Mouse (Mus musculus): ENCODE results near the gene Snx15. TPM values are rescaled to one million over a fixed set of nuclear protein-coding genes. Genes with fewer than 3 reads are reported as not detected.

The Snx15 gene
- polyA plus RNA-seq, 1 experiment from 2014 or later = 35.1 TPM

DNA sequence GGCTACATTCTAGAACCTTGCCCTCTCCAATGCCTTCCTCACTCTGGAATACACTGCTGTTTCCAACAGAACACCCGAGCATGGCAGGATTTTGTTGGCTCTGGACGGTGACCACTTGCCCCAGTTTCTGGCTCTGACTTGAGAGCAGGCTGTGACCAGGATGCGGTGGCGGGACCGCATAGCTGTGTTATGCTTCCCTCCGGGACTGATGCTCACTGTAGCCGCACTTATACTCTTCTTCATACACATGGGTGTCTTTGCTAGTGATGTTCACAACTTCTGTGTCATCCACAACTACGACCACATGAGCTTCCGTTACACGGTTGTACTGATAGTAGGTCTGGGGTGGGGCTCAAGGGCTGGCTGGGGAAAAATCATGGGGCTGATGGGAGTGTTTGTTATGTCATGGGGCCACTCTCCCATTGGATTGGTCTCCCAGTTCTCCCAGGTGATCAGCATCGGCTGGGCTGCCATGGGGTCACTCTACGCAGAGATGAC, 48.1 kb downstream of the Snx15 start, which contains the start of gene Tmem262:
Gene Tmem262 (plus strand): TSS at position 51 of the 498 bp plus-strand sequence.
- no peaks in the 10 kb centered on the region for H3K27me3 ChIP-seq (ENCODE audit: insufficient read depth, poor library complexity, severe bottlenecking)
- 92% methylated on average over 12 of the region's 12 CpGs for WGBS
- peaks cover 39% of the 10 kb centered on the region for H3K36me3 ChIP-seq
- no peak within 1 kb of the TSS for H3K27ac ChIP-seq
- no peaks in the 10 kb centered on the region for H3K9me3 ChIP-seq
- no peak for DNase-seq (ENCODE audit: low spot score)
- peaks cover 33% of the 10 kb centered on the region for H3K4me1 ChIP-seq (replicated peaks)
- 0 out of 2 replicates have a peak within 1 kb of the TSS, but pooled peaks have one; percentile 2 for H3K4me3 ChIP-seq

DNA sequence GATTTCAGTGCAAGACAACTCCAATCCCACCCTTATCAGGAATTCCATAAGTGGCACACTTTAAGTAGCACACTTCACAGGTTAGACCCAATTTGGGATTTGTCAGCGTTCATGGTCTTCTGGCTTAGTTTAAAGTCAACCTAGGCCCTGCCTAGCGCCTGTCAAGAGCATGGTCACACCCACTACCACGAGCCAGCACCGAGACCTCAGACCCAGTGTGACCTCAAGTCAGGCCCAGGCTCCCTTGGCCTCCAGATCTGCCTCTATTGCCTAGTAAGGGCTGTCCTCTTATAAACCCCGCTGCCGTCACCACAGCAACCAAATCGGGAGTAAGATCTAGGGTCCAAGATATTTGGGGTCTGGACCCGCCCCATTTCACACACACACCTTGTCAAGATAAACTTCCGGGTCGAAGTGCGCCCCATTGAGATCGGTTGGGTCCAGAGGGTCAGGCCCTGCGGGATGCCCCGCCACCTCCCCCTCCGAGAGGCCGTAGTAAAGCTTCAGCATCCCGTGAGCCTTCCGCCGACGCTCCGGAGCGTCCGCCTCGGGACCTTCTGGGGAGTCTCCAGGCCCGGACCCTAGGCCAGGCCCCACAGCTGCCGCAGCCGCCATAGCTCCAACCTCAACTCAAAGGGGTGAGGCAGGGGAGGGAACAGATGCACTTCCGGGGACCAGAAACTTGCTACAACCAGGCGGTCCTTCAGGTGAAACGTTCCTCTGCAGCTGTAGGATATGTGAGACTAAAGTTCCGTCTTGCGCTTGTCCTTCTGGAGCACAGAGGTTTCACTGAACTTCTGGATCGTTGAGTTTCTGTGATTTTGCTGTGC, 51.3 kb downstream of the Snx15 start, which contains the start of gene Vps51:
Gene Vps51 (minus strand): TSS at position 668 of the 830 bp plus-strand sequence.
- Histone ChIP-seq H3K4me3 (peak within 1 kb of the TSS; percentile 77), H3K27me3 (ENCODE audit: insufficient read depth, poor library complexity, severe bottlenecking) (no peaks in the 10 kb centered on the region), H3K36me3 (peaks cover 52% of the 10 kb centered on the region), H3K27ac (peak within 1 kb of the TSS; percentile 97), H3K9me3 (no peaks in the 10 kb centered on the region), H3K4me1 (replicated peaks) (peaks cover 21% of the 10 kb centered on the region)
- 1% methylated on average over 33 of the region's 33 CpGs for WGBS
- peak; percentile 86 for DNase-seq (ENCODE audit: low spot score)

DNA sequence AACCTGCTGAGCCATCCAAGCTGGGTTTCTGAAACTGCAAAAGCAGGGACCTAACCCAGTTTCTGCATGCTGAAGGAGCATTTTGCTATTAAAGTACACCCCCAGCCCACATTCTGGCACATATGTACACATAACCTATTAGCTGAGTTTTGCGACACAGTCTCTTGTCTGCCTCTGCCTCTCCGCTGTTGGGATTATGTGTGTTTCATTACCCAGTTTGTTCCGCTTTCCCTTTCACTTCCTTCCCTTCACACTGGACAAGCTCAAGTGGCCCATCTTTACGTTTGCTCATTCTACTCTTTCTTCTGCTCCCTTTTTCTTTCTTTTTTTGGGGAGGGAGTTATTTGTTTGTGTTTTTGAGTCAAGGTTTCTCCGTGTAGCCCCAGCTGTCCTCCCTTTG, 54.2 kb downstream of the Snx15 start:
- Histone ChIP-seq H3K27me3 (ENCODE audit: insufficient read depth, poor library complexity, severe bottlenecking) (no peaks in the 10 kb centered on the region), H3K4me1 (replicated peaks) (peaks cover 21% of the 10 kb centered on the region), H3K9me3 (no peaks in the 10 kb centered on the region), H3K4me3 (no peak overlapping the region), H3K27ac (no peak overlapping the region), H3K36me3 (peaks cover 59% of the 10 kb centered on the region)
- 95% methylated on average over 5 of the region's 5 CpGs for WGBS
- no peak for DNase-seq (ENCODE audit: low spot score)

DNA sequence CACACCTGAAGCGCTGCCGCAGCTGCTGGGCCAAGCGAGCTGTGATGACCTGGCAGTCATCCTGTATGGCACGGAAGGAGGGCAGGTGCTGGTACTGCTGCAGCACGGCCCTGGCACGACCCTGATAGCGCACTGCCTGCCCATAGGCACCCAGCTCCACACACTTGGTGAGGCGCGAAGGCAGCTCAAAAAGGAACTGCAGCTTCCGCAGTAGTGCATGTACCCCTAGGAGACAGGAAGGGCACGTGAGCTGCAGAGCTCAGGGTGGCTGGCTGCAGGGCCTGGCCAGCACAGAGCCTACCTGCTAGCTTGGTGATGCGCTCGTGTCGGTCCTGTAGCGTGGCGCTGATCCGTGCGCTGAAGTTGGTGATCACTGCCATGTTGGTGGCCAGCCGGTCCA, 56.8 kb downstream of the Snx15 start:
- H3K36me3 ChIP-seq = peaks cover 63% of the 10 kb centered on the region
- WGBS = 92% methylated on average over 19 of the region's 19 CpGs
- no peak overlapping the region for H3K4me3 ChIP-seq
- H3K27ac ChIP-seq = no peak overlapping the region
- H3K4me1 ChIP-seq (replicated peaks) = peaks cover 30% of the 10 kb centered on the region
- H3K27me3 ChIP-seq (ENCODE audit: insufficient read depth, poor library complexity, severe bottlenecking) = no peaks in the 10 kb centered on the region
- no peaks in the 10 kb centered on the region for H3K9me3 ChIP-seq
- no peak for DNase-seq (ENCODE audit: low spot score)

DNA sequence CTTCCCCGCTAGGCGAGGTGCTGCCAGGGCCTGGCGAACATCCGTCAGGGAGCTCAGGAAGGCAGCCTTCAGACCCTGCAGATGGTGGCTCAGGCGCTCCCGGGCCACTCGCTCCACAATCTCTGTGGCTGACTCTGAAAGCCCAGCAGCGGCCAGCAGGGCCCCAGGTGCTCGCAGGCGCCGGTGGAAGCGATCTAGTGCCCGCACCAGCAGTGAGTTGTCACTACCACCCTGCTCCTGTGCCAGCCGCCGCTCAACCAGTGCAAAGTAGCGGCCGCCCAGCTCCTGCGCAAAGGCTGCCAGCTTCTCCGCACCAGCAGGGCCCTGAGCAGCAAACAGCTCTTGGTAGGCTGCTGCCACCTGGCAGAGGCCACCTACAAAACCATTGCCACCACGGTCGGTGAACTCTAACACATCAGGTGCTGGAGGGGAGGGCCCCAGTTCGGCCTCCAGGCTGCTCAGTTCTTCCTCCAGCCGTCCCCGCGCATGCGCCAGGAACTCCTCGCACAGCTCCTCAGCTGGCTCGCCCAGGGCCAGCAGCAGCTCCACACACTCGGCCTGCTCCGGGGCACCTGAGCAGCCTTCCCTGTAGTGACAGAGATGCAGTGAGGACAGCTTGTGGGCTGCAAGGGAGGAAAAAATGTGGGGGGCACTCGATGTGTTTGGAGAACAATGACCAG, 57.4 kb downstream of the Snx15 start:
- H3K4me1 ChIP-seq (replicated peaks) = peaks cover 30% of the 10 kb centered on the region
- WGBS = 91% methylated on average over 31 of the region's 31 CpGs
- H3K27ac ChIP-seq = no peak overlapping the region
- no peak for DNase-seq (ENCODE audit: low spot score)
- H3K4me3 ChIP-seq = no peak overlapping the region
- peaks cover 63% of the 10 kb centered on the region for H3K36me3 ChIP-seq
- H3K27me3 ChIP-seq (ENCODE audit: insufficient read depth, poor library complexity, severe bottlenecking) = no peaks in the 10 kb centered on the region
- H3K9me3 ChIP-seq = no peaks in the 10 kb centered on the region

DNA sequence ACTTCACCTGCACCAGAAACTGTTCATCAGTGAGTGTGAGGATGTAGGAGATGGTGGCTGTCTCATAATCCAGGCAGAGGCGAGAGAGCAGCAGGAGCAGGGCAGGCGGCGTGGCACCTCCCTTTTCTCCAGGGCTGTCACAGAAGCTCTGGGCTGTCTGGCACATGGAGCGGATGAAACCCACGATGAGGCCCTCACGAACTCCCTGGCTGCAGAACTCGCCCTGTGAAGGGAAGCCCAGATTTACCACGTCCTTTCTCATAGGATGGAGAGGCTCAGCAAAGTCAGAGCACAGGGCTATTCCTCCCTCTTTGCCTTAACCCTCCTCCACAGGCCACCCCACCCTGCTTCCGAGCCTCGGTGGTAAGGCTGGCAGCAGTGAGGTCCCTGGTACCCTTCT, 58.3 kb downstream of the Snx15 start:
- H3K4me1 ChIP-seq (replicated peaks) = peaks cover 31% of the 10 kb centered on the region
- H3K27ac ChIP-seq = no peak overlapping the region
- no peak for DNase-seq (ENCODE audit: low spot score)
- no peaks in the 10 kb centered on the region for H3K9me3 ChIP-seq
- H3K27me3 ChIP-seq (ENCODE audit: insufficient read depth, poor library complexity, severe bottlenecking) = no peaks in the 10 kb centered on the region
- peaks cover 56% of the 10 kb centered on the region for H3K36me3 ChIP-seq
- 90% methylated on average over 10 of the region's 10 CpGs for WGBS
- no peak overlapping the region for H3K4me3 ChIP-seq

Other genes starting within 250 kb of the Snx15 start
- gene Tigd3, start 234.2 kb downstream of the Snx15 start, polyA plus RNA-seq (2016; fragmentation: Nextera tagmentation; extraction: Ambion mirVana) = 9.9 and 11.3 TPM in 2 replicates
- 225 TPM in 2 replicates for gene Dpf2, start 215.3 kb downstream of the Snx15 start, polyA plus RNA-seq (2016; fragmentation: Nextera tagmentation; extraction: Ambion mirVana)
- 2.0 and 2.9 TPM in 2 replicates for gene Cdc42ep2, start 203.5 kb downstream of the Snx15 start, polyA plus RNA-seq (2016; fragmentation: Nextera tagmentation; extraction: Ambion mirVana)
- gene Pola2, start 164.1 kb downstream of the Snx15 start, polyA plus RNA-seq (2016; fragmentation: Nextera tagmentation; extraction: Ambion mirVana) = 83.7 and 110 TPM in 2 replicates
- not detected in 2 replicates for gene Slc22a20, start 142.2 kb downstream of the Snx15 start, polyA plus RNA-seq (2016; fragmentation: Nextera tagmentation; extraction: Ambion mirVana)
- 5.9 and 6.5 TPM in 2 replicates for gene Capn1, start 112.4 kb downstream of the Snx15 start, polyA plus RNA-seq (2016; fragmentation: Nextera tagmentation; extraction: Ambion mirVana)
- gene Syvn1, start 81.7 kb downstream of the Snx15 start, polyA plus RNA-seq (2016; fragmentation: Nextera tagmentation; extraction: Ambion mirVana) = 37.0 and 39.2 TPM in 2 replicates
- 77.8 and 81.7 TPM in 2 replicates for gene Mrpl49, start 70.5 kb downstream of the Snx15 start, polyA plus RNA-seq (2016; fragmentation: Nextera tagmentation; extraction: Ambion mirVana)
- gene Fau, start 70.5 kb downstream of the Snx15 start, polyA plus RNA-seq (2016; fragmentation: Nextera tagmentation; extraction: Ambion mirVana) = 764 and 815 TPM in 2 replicates
- 38.3 and 41.9 TPM in 2 replicates for gene Znhit2, start 67.1 kb downstream of the Snx15 start, polyA plus RNA-seq (2016; fragmentation: Nextera tagmentation; extraction: Ambion mirVana)
- 37.2 and 41.3 TPM in 2 replicates for gene Tm7sf2, start 59.9 kb downstream of the Snx15 start, polyA plus RNA-seq (2016; fragmentation: Nextera tagmentation; extraction: Ambion mirVana)
- 70.2 and 74.9 TPM in 2 replicates for gene Vps51, start 51.1 kb downstream of the Snx15 start, polyA plus RNA-seq (2016; fragmentation: Nextera tagmentation; extraction: Ambion mirVana)
- not detected in 2 replicates for gene Tmem262, start 48.3 kb downstream of the Snx15 start, polyA plus RNA-seq (2016; fragmentation: Nextera tagmentation; extraction: Ambion mirVana)
- gene Gm28374, start 46.0 kb downstream of the Snx15 start, polyA plus RNA-seq (2016; fragmentation: Nextera tagmentation; extraction: Ambion mirVana) = 2.4 and 2.6 TPM in 2 replicates
- gene Zfpl1, start 43.3 kb downstream of the Snx15 start, polyA plus RNA-seq (2016; fragmentation: Nextera tagmentation; extraction: Ambion mirVana) = 79.2 and 87.1 TPM in 2 replicates
- gene Cdca5, start 43.3 kb downstream of the Snx15 start, polyA plus RNA-seq (2016; fragmentation: Nextera tagmentation; extraction: Ambion mirVana) = 57.7 and 65.4 TPM in 2 replicates
- gene AC131692.1, start 33.9 kb downstream of the Snx15 start, polyA plus RNA-seq (2016; fragmentation: Nextera tagmentation; extraction: Ambion mirVana) = 0.38 and 0.83 TPM in 2 replicates
- gene Naaladl1, start 22.5 kb downstream of the Snx15 start, polyA plus RNA-seq (2016; fragmentation: Nextera tagmentation; extraction: Ambion mirVana) = 0.64 and 0.90 TPM in 2 replicates
- gene Sac3d1, start 9.7 kb downstream of the Snx15 start, polyA plus RNA-seq (2016; fragmentation: Nextera tagmentation; extraction: Ambion mirVana) = 70.0 and 70.1 TPM in 2 replicates
- gene Batf2, start 12.7 kb upstream of the Snx15 start, polyA plus RNA-seq (2016; fragmentation: Nextera tagmentation; extraction: Ambion mirVana) = 0.09 TPM in 1 of 2 replicates, not detected in the other
- 125 and 130 TPM in 2 replicates for gene Arl2, start 13.2 kb upstream of the Snx15 start, polyA plus RNA-seq (2016; fragmentation: Nextera tagmentation; extraction: Ambion mirVana)
- 0.12 TPM in 1 of 2 replicates, not detected in the other for gene Majin, start 56.1 kb upstream of the Snx15 start, polyA plus RNA-seq (2016; fragmentation: Nextera tagmentation; extraction: Ambion mirVana)
- 0.57 TPM in 1 of 2 replicates, not detected in the other for gene Gpha2, start 98.1 kb upstream of the Snx15 start, polyA plus RNA-seq (2016; fragmentation: Nextera tagmentation; extraction: Ambion mirVana)
- gene Ppp2r5b, start 107.6 kb upstream of the Snx15 start, polyA plus RNA-seq (2016; fragmentation: Nextera tagmentation; extraction: Ambion mirVana) = 37.8 and 53.8 TPM in 2 replicates
- 10.3 and 14.9 TPM in 2 replicates for gene Atg2a, start 113.4 kb upstream of the Snx15 start, polyA plus RNA-seq (2016; fragmentation: Nextera tagmentation; extraction: Ambion mirVana)
- 87.8 and 103 TPM in 2 replicates for gene Ehd1, start 148.4 kb upstream of the Snx15 start, polyA plus RNA-seq (2016; fragmentation: Nextera tagmentation; extraction: Ambion mirVana)
- gene Cdc42bpg, start 178.2 kb upstream of the Snx15 start, polyA plus RNA-seq (2016; fragmentation: Nextera tagmentation; extraction: Ambion mirVana) = 0.29 and 0.37 TPM in 2 replicates
- 125 and 129 TPM in 2 replicates for gene Men1, start 206.7 kb upstream of the Snx15 start, polyA plus RNA-seq (2016; fragmentation: Nextera tagmentation; extraction: Ambion mirVana)
- 13.1 and 14.7 TPM in 2 replicates for gene Map4k2, start 212.8 kb upstream of the Snx15 start, polyA plus RNA-seq (2016; fragmentation: Nextera tagmentation; extraction: Ambion mirVana)
- 198 and 221 TPM in 2 replicates for gene Sf1, start 235.4 kb upstream of the Snx15 start, polyA plus RNA-seq (2016; fragmentation: Nextera tagmentation; extraction: Ambion mirVana)